Mouse (Mus musculus): ENCODE data around the gene Slc8a1.

Slc8a1 gene

DNA sequence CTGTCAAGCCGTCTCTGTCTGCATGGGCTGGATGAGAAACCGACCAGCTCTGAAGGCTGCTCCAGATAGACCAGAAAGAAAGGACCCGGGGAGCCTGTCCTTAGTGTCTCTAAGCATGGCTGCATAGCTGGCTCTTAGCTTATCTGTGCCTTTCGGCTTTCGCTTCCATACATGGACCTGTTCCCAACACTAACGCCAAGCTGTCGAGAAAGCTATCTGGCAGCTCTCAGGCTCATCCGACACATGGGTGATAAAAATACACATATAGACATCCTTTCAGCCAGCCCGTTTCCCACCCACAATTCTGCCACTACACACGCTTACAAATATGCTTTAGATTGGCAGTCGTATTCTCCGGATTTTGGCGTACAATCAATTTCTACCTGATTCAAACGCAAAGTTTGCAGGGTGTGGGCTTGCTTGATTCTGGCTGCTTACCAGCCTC is at the start of gene Slc8a1:
Gene Slc8a1, minus strand, starts transcription at position 67 of the 445 bp plus-strand sequence.
- peak; percentile 32 for DNase-seq

DNA sequence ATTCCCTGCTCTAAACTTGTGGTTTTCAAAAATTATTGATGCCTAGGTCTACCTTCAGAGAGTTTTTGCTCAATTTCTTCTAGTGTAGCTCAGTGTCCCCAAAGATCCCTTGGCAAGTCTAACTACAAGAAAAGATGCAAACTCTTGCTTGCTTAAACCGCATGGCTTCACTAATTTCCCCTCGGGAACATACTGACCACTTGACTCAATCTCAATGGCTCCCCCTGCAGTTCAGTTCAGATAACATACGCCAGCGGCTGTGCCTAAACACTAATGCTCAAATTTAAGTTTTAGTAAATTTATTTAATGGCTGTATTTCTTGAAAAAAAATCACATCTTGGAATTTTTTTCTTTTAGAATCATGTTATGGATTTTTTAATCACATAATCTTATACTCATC is 49.2 kb upstream of the Slc8a1 start:
- DNase-seq = peak; percentile 28

DNA sequence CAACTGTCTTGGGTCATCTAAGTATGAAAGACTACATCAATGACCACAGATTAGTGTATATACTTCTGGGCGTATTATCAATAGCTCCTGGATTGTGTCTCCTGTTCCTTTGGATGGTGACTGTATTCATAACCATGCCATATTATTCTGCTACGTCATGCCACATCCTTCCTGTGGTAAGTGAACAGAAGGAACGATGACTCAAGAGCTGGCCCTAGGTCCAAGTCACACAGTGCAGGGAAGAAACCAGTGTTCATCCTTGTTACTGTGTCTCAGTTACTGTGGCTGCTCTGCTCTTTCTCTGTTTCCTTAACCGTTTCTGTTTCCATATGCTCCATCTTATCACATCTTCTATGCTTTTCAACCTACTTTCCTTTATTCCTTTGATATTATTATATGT is 44.1 kb upstream of the Slc8a1 start:
- DNase-seq = no peak

DNA sequence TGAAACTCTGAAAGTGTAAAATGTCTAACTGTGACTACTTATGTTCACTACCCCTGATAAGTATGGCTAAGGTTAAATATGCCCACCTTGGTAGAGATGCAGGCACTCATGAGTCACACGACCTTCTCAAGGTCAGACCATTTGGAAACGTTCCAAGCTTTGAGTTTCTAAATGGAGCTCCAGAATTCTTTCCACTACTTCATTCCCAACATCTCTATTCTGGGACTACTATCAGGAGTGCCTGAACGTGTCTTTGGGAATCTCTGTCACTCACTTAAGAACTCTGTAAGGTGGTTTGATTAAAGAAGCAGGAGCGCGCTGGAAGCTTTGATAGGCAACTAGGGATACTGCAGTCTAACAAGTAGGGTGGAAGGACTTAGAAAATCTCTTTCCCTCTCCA is 43.3 kb upstream of the Slc8a1 start:
- no peak for DNase-seq

DNA sequence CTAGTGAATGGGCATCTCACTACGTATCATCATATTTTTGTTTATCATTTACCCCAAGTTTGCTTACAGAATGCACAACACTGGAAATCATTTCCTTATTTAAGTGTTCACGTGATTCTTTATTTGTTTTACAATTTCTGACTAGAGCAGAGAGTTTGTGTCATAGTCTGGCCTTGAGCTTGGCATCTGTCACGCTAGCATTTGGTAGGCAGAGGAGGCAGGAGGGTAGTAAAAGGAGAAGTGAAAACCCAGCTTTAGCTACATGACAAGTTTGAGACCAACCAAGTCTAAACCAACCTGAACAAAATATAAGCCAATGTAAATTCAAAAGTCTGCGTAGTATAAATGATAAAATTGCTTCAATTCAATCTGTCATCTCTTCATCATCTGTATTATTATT is 41.7 kb upstream of the Slc8a1 start:
- no peak for DNase-seq

DNA sequence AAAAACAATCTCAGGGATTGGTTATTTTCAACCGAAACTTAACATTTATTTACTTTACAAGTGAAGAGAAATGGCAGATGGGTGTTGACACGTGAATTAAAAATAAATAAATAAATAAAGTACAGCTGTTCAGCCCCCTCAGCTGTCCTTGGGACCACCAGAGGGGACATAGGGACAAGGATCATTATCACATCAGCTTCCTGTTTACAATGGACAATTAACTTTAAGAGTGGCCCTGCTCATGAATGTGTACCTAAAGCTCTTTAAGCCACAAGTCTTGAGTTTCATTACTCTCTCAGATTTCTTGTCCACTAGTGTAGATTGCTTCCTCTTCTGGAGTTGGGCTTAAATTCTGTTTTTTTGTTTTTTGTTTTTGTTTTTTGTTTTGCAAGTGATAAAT is 12.5 kb upstream of the Slc8a1 start:
- no peak for DNase-seq

DNA sequence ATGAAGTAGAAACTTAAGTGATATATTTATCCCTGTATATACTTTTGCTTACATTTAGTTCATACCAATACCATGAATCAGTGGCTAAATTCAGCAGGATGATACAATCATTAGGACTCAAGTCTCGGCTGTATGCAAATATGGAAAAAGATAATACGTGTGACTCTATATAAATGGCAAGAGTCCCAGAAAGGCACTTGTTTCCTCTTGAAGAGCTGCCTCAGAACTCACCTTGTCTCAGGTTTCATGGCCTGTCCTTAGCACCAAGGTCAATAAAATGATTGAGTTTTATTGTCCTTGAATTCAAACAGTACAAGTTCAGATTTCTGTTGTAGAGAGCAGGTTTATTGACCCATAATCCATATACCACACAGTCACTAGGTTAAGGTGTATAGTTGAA is 4.9 kb upstream of the Slc8a1 start:
- DNase-seq = no peak

DNA sequence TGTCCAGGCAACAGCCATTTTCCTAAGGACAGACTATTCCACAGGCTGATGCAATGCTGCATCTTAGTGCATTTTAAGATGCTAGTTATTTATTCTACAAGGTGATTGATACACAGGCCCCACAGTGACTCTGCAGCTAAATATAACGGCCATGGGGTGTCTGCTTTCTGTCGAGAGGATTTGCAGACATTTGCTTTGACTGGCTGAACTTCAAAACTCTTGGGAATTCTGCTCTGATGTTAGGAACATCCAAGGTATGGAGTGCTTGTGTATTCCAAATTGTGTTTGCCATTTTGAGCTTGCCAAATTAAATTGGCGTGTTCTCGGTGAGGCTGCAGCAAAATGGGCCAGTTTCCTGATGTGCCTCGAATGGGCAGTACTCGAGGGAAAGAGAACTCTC is 2.4 kb upstream of the Slc8a1 start:
- no peak for DNase-seq

DNA sequence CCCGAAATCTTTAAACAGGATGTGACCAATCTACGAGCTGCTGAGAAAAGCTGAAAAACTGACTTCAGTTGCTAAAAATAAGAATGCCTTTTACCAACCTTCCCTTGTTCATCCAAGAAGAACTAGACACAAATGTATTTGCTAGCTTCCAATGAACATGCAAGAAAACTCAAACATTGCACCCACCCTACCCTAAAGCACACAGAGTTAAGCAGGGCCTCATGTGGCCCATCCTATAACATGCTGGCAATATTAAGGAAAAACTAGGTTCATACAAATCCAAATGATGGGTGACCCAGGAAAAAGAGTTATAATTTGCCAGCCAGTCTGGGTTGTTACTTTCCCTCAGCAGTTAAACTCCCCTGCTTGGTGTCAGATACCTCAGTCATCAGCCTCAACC is 398 bp downstream of the Slc8a1 start:
- DNase-seq = no peak

DNA sequence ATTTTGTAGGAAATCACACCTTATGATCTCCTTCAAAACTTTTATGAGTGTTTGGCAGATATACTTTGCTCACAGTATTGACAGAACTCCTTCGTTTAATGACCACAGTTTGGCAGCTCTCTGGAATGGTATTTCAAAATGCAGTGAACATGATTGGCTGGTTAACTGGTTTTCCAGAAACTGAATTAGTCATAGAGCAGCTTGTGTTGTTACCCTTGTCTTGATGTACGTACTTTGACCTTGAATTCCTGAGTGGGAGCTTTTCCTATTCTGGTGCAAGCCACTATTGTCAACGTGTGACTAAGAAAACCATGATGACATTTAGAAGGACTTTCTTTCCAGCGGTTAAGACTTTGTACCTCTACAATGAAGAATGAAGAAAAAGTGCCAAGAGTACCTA is 868 bp downstream of the Slc8a1 start:
- DNase-seq = no peak

DNA sequence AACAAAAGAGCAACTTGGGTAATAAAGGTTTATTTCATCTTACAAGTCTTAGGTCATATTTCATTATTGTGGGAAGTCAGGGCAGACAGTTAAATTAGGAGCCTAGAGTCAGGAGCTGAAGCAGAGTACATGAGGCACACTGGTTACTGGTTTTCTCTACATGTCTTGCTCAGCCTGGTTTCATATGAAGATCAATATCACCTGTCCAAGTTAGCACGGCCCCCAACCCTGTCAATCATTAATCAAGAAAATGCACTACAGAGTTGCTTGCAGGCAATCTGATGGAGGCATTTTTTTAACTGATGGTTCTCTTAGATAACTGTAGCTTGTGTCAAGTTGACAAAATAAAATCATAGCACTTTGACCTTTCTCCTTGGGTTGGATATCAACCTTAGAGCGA is 2.6 kb downstream of the Slc8a1 start:
- DNase-seq = no peak

DNA sequence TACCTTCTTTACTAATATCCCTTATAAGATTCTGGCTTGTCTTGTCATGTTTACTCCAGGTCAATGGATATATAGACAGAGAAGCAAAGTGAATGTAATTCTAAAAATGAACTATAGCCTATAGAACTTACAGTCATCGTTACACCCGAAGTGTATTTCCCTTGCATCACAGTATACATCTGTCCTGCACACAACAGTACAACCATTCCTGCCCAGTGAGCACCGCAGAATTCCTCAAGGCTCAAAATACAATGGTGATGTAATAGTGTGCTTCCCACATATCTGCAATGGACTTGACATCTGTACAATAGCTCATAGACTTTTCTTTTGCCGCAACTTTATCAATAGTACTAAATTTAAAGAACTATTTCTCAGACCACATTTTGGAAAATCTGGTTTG is 8.3 kb downstream of the Slc8a1 start:
- no peak for DNase-seq

DNA sequence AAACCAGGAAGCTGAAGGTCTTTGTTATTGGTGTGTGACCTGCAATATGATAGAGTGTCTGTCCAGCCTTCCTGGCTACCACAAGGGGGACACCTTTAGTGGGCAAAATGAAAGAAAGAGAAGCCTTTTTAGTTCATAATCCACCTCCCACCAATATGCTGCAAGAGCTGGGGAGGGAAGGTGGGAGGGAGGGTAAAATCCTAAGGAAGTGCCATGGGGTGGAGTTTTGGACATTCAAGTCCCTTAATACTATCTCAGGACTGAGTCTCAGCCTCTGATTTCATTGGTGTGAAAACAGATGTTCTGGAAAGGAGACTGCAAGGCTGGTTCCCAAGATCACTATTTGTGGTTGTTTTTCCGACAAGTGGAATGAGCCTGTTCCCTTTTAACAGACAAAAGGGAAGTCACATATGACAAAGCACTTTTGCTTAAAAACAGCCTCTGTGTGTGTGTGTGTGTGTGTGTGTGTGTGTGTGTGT is 25.9 kb downstream of the Slc8a1 start:
- no peak for DNase-seq

DNA sequence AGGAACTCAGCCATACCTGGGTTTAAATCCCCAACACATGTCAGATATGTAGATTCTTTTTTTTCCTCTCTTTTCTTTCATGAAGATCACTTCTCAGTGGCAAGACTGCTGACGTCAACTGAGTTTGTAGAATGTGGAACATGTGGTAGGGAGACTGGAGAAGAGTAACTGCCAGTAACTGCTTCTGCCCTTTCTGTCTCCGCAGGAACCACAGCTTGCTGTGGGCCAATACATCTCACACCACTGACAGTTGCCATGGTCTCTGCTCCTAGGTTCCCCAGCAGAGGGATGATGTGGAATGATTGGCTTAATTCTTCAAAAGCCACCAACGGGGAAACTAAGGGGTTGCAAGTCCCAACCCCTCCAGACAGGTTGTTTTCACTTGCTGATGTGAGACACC is 33.4 kb downstream of the Slc8a1 start:
- no peak for DNase-seq

DNA sequence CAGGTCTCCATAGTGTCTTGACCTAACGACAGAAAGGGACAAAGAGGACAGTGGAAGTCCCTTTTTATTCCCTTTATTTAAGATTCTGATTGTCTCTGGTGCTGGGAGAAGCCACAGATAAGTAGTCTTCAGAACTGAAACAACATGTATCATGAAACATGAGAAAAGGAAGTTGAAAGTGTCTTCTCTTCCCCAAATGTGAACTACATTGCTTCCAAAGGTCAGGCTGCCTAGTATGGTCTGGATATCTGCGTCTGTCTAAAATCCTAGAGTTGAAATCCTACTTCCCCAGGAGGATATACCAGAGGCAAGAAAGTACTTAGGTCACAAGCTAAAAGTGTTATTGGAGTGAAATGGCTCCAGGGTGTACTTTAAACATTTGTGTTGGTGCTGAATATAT is 34.9 kb downstream of the Slc8a1 start:
- no peak for DNase-seq

DNA sequence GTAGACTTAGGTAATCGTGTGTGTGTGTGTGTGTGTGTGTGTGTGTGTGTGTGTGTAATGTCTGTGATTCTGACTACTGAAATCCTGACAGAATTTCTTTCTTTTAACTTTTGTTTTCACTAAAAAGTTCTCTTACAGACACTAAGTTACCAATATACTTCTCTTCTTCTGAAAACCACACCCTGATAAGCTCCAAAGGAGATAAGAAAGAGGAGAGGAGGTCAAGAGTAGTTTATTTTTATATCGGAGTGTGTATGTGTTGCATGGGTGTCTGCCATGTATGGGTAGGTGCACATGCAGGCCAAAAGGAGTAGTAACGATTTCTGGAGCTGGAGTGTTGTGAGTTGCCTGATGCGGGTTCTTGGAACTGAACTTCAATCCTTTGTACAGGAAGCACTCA is 36.5 kb downstream of the Slc8a1 start:
- DNase-seq = no peak

DNA sequence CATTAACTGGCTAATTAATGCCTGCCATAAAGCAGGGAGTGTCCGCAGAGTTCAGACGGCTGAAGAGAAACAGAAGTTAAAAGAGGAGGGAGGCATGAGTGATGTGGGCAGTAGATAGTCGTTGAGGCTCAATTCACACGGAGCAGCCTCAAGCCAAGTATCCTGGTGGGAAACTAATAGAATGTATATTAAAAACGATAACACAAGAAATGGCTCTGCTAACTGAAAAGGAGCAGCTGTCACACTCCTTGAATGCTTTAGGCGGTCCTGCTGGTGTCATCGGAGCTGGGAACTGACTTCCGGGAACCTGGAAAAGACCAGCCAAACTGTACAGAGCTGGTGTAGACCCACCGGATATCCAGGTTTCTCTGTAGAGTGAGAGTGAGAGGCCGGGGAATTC is 39.4 kb downstream of the Slc8a1 start:
- DNase-seq = no peak

DNA sequence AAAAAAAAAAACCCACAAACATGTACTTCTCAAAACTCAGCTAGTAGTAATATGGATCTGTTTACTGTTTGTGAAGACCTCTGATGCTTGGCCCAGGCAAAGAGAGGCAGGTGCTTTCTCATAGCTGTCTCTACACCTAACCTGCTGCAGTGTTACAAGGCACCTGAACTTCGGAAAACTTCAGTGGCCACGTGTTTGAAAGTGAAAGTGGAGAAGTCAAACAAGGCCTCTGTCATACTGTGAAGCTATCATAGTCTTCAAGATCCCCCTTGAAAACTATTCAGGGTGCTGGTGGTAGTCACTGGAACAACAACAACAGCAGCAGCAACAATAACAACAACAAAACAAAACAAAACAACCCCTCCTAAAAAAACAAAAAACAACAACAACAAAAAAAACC is 40.5 kb downstream of the Slc8a1 start:
- no peak for DNase-seq

DNA sequence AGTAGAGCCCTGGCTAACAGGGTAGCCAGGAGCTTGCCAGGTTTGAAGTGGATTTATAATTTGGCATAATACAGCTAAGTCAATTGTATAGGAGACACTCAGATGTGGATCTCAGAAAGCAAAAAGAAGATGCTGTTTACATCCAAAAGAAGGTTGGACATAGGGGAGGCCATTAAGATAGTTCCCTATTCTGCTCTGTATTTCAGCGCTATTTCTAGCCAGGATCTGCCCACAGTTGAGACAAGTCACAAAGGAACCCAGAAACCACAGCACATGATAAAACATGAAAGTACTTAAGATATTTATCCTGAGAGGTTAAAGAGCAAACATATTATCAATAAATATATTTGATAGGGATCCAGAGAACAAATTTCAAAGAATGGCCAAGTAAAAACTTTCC is 43.2 kb downstream of the Slc8a1 start:
- no peak for DNase-seq

DNA sequence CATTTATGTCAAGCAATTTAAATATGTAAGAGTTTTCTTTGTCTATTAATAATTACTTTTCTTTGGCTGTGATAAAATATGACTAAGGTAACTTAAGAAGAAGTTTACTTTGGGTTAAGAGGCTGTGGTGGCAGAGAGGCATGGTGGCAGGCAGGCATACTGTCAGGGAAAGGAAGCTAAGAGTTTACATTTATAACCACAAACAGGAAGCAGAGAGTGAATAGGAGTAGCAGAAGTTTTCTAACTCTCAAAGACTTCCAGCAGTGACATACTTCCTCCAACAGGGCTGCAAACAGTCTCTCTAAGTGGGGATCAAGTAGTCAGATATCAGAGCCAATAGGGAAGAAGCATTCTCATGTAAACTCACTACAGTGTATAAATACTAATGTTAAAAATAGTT is 58.6 kb downstream of the Slc8a1 start:
- no peak for DNase-seq

DNA sequence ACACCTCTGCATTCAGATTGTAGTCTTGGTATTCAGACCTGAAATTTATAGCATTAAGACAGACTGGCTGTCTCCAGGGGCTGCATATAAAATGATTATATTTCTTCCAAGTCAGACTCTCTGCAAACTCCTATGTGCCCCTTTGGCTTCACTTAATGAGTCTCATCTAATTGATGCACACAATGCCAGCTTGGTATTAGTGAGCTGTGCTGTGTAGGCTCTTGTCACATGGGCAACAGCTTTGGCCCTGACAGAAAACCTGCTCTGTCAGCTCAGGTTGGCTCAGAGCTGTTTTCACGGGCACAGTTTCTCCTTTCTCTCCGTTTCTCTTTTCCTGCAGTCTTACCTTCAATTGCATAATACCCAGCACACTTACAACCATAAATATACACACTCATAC is 60.7 kb downstream of the Slc8a1 start:
- DNase-seq = no peak

DNA sequence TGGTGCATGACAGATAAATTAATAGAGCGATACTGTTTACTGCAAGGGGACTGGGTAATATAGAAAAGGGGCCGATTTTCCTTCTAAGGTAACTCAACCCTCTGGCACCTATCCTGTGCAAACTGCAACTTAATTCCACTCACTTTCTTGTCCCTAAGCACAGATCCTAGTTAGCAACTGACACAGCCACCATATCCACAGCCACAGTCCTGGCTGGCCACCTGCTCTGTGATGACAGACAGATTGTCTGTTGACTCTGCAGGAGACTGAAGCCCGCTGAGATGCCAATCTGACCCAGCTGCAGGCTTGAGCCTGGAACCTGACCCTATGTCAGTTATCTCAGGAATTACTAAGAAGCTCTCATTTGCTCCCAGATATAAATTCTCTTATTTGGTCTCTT is 62.0 kb downstream of the Slc8a1 start:
- DNase-seq = no peak

DNA sequence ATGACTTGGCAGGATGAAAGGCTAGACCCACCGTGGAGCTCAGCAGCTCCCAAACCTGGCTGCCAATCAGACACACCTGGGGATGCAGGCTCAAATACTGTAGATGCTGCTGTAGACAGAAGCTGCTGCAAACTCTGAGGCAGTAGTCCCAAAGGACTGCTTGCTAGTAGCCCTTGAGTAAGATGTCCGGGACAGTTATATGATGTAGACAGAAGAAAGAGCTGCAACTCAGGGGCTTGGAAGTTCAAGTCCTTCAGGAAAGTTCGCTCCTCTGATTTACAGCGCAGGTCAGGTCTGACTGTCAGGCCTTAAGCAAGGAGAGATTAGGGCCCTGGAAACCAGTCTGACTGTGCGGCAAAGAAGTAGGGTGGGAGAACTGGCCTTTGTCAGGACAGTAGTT is 66.9 kb downstream of the Slc8a1 start:
- DNase-seq = peak; percentile 21

DNA sequence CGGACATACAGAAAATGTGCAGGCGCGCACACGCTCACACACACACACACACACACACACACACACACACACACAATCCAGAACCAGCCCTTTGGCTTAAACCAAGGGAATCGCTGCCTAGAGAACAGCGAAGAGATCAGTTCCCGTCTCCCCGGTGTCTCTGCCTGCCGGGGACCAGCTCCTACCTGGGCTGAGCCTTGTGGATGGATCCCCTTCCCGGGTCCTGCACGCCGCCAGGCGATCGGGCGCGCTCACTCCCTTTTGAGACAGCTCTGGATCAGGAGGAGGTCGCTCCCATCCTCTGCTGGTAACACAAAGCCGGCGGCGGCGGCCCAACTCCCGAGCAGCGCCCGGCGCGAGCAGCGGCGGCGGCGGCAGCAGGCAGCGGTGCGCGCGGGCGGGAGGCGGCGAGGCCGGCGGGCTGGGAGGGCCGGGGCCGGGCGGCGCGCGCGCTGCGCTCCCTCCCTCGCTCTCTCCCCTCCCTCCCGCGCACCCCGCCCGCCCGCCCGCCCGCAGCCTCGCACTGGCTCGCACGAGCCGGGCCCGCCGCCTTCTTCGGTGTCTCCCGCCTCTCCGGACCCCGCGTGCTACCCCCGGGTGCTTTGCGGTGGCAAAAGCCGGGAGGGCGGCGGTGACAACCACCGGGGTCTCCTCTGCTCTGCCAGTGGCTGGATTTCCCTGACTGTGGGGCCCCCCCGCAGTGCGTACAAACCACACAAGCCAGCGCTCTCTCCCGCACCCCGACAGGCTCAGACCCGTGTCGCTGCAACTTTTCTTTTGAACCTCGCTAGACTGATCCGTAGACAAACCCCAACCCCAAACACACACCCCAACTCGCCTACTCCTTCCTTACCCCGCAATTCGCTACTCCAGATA is 68.1 kb downstream of the Slc8a1 start:
- peak; percentile 67 for DNase-seq

All from cerebellum, adult 11-12 months (tissue).